8 mouse cellular contexts compared by ENCODE assay signal in the genomic region with DNA sequence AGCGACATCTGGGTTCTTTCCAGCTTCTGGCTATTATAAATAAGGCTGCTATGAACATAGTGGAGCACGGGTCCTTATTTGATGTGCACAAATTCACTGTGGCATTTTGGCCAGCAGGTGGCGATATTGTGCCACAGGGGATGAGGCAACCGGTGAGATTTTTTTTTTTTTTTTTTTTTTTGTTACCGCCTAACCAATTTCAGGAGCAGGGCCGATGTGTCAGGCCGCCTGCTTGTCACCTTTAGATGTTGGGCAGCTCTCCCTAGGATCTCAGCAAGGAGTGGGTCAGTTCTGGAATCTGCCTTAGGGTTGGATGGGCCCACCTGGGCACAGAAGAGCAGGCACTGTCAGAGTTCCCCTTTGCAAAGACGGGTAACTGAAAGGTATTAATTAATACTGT.
DNase-seq lines count a peak whose midpoint lies in the region; ATAC-seq and TF ChIP-seq lines count a peak whose summit lies in the region.

No protein-coding gene starts in this region.

- peak; percentile 78 for DNase-seq in forebrain, embryonic 10.5 days (ENCODE audit: extremely low spot score, low spot score)
- peak; percentile 71 for DNase-seq in MN1 (ENCODE audit: low spot score)
- peak; percentile 64 for DNase-seq in cerebellum, adult 8-10 months
- peak; percentile 79 for DNase-seq in gastrocnemius, adult 2 months
- DNase-seq in left cerebral cortex, adult 2 months (ENCODE audit: extremely low spot score in 1 of 2, low spot score in 2 of 2) = peak; percentile 55 to 73
- DNase-seq in midbrain, embryonic 11.5 days (ENCODE audit: low spot score, missing footprints) = peak; percentile 98
- DNase-seq in spleen, postnatal 4 days (ENCODE audit: low spot score in 2 of 2) = peak; percentile 52 to 82

- intact Hi-C loops in gastrocnemius, adult 2 months (cut with DNase I) = no loop called here
- intact Hi-C loops in left cerebral cortex, adult 2 months (cut with DNase I) = loop anchor here (2.0 kb wide), 1 partner anchor 223 kb away; no protein-coding TSS in a partner anchor

- H3K4me1 ChIP-seq in forebrain, embryonic 10.5 days = no peaks in the 10 kb centered on the region
- no peaks in the 10 kb centered on the region for H3K4me1 ChIP-seq in forebrain, embryonic 12.5 days
- H3K4me1 ChIP-seq in midbrain, embryonic 11.5 days (ENCODE audit: control insufficient read depth, insufficient read depth, low read length) = no peaks in the 10 kb centered on the region

- no peak overlapping the region for H3K4me3 ChIP-seq in forebrain, embryonic 10.5 days
- no peak overlapping the region for H3K4me3 ChIP-seq in forebrain, embryonic 12.5 days (replicated peaks)
- H3K4me3 ChIP-seq in gastrocnemius, adult 2 months = no peak overlapping the region
- H3K4me3 ChIP-seq in left cerebral cortex, adult 2 months = no peak overlapping the region
- no peak overlapping the region for H3K4me3 ChIP-seq in midbrain, embryonic 11.5 days (ENCODE audit: low read depth, low read length)

- H3K9me3 ChIP-seq in forebrain, embryonic 10.5 days = peaks cover 6% of the 10 kb centered on the region
- H3K9me3 ChIP-seq in forebrain, embryonic 12.5 days = no peaks in the 10 kb centered on the region
- H3K9me3 ChIP-seq in midbrain, embryonic 11.5 days (ENCODE audit: control insufficient read depth, low read length) = peaks cover 4% of the 10 kb centered on the region; the same call in 1 of the 2 replicates

- H3K36me3 ChIP-seq in forebrain, embryonic 10.5 days (replicated peaks) = no peaks in the 10 kb centered on the region
- H3K36me3 ChIP-seq in forebrain, embryonic 12.5 days (replicated peaks) = no peaks in the 10 kb centered on the region
- H3K36me3 ChIP-seq in midbrain, embryonic 11.5 days (ENCODE audit: control insufficient read depth, insufficient read depth, low read length) = no peaks in the 10 kb centered on the region

- TF ChIP-seq CTCF in gastrocnemius, adult 2 months (IDR thresholded peaks at IDR 0.05) = peak; percentile 80
- peak; percentile 83 for TF ChIP-seq CTCF in left cerebral cortex, adult 2 months (IDR thresholded peaks at IDR 0.05)

- no peaks in the 10 kb centered on the region for H3K27me3 ChIP-seq in forebrain, embryonic 10.5 days (ENCODE audit: poor library complexity, severe bottlenecking)
- 0 out of 2 replicates have a peak, but pooled peaks cover 2% of the 10 kb centered on the region for H3K27me3 ChIP-seq in forebrain, embryonic 12.5 days
- H3K27me3 ChIP-seq in midbrain, embryonic 11.5 days (ENCODE audit: control insufficient read depth, insufficient read depth, low read length) = no peaks in the 10 kb centered on the region

- ATAC-seq in forebrain, embryonic 12.5 days (ENCODE audit: low FRiP score) = no peak
- ATAC-seq in midbrain, embryonic 11.5 days (ENCODE audit: low FRiP score) = no peak

- whole genome bisulfite sequencing in forebrain, embryonic 10.5 days = 13% methylated on average over 8 of the region's 8 CpGs
- 16% methylated on average over 8 of the region's 8 CpGs for WGBS in forebrain, embryonic 12.5 days
- WGBS in midbrain, embryonic 11.5 days = 17% methylated on average over 8 of the region's 8 CpGs

- no peak overlapping the region for H3K27ac ChIP-seq in forebrain, embryonic 10.5 days
- no peak overlapping the region for H3K27ac ChIP-seq in forebrain, embryonic 12.5 days
- H3K27ac ChIP-seq in gastrocnemius, adult 2 months = no peak overlapping the region
- H3K27ac ChIP-seq in left cerebral cortex, adult 2 months = no peak overlapping the region
- no peak overlapping the region for H3K27ac ChIP-seq in midbrain, embryonic 11.5 days (ENCODE audit: low read depth, low read length)

- H3K9ac ChIP-seq in forebrain, embryonic 12.5 days = no peak overlapping the region
- H3K9ac ChIP-seq in midbrain, embryonic 11.5 days (ENCODE audit: low read length) = no peak overlapping the region

- H3K4me2 ChIP-seq in forebrain, embryonic 12.5 days = no peak overlapping the region
- H3K4me2 ChIP-seq in midbrain, embryonic 11.5 days = no peak overlapping the region
